Mouse (Mus musculus) liver, embryonic 14.5 days (tissue): ENCODE measurements at regions not wholly inside any gene's neighbourhood (a gene's known extent, or its start where the extent isn't known, plus 50 kb on each side); places are given as distances from the start of the nearest gene placed in this dataset.

Source experiments
- ATAC-seq: fragments of 200-750 bp; cut with Nextera tagmentation; 2 replicates; pipeline ENCODE4 v1.8.0; 2017; ENCODE audit warnings: moderate number of reproducible peaks, mild to moderate bottlenecking, moderate library complexity; ENCODE audit not compliant: insufficient read depth
- DNase-seq, 3 experiments: peaks; one replicate each; pipeline ENCODE4 v3.0.0-alpha.2; 2012 to 2013; ENCODE audit warnings: low read depth in 3 of 3, low spot score in 3 of 3
- H3K27ac ChIP-seq: fragments of 300-500 bp; sonication (generic); 2 replicates; pipeline ENCODE4 v1.5.1; 2014; ENCODE audit warnings: moderate library complexity, mild to moderate bottlenecking, control low read depth, inconsistent platforms
- H3K27me3 ChIP-seq: fragments of 300-500 bp; sonication (generic); 2 replicates; pipeline ENCODE4 v1.6.1; 2014; ENCODE audit warnings: mild to moderate bottlenecking, low read length, moderate library complexity; ENCODE audit not compliant: control insufficient read depth, insufficient read depth
- H3K36me3 ChIP-seq: fragments of 300-500 bp; sonication (generic); replicated peaks from 2 replicates; pipeline ENCODE4 v1.6.1; 2014; ENCODE audit warnings: low read depth; ENCODE audit not compliant: control insufficient read depth, insufficient read depth
- H3K4me1 ChIP-seq, 2 experiments: fragments of 200-500 bp in 1 of 2; fragments of 300-500 bp in 1 of 2; sonication (generic) in 1 of 2; replicated peaks; 2 replicates each; pipeline ENCODE4 v1.6.1; 2012 to 2014; ENCODE audit warnings: antibody characterized with exemption in 1 of 2, inconsistent platforms in 1 of 2, low read length in 1 of 2; ENCODE audit not compliant: control insufficient read depth in 2 of 2, insufficient read depth in 2 of 2
- H3K4me2 ChIP-seq: fragments of 300-500 bp; sonication (generic); 2 replicates; pipeline ENCODE4 v1.6.1; 2014; ENCODE audit warnings: low read depth, mild to moderate bottlenecking, control low read depth, moderate library complexity
- H3K4me3 ChIP-seq, 2 experiments: fragments of 200-500 bp in 1 of 2; fragments of 300-500 bp in 1 of 2; sonication (generic) in 1 of 2; 2 replicates each; pipeline ENCODE4 v1.5.1; 2012 to 2014; ENCODE audit warnings: low read depth in 2 of 2, low read length in 2 of 2, mild to moderate bottlenecking in 2 of 2, control low read depth in 1 of 2, inconsistent platforms in 1 of 2, moderate library complexity in 1 of 2; ENCODE audit not compliant: insufficient read depth in 1 of 2
- H3K9ac ChIP-seq: fragments of 300-500 bp; sonication (generic); replicated peaks from 2 replicates; pipeline ENCODE4 v1.6.1; 2014; ENCODE audit warnings: mild to moderate bottlenecking, control low read depth, moderate library complexity
- H3K9me3 ChIP-seq: fragments of 300-500 bp; sonication (generic); 2 replicates; pipeline ENCODE4 v1.6.1; 2016; ENCODE audit warnings: low read length, mixed read lengths; ENCODE audit not compliant: control insufficient read depth
- CTCF ChIP-seq: IDR thresholded peaks from 2 replicates; pipeline ENCODE4 v1.5.1; 2016; ENCODE audit warnings: antibody characterized with exemption, low read depth, control low read depth
- EP300 ChIP-seq: IDR thresholded peaks from 2 replicates; pipeline ENCODE4 v1.6.1; 2016; ENCODE audit warnings: antibody characterized with exemption, low read depth
- WGBS: fragments of 180-500 bp; shearing (Covaris S2); extraction: QIAGEN DNeasy Blood & Tissue Kit; methylation state at CpG from one replicate; pipeline ENCODE4 v1.1.7; 2014; ENCODE audit not compliant: insufficient replicate concordance; 5-methylcytosine and 5-hydroxymethylcytosine counted together

DNA sequence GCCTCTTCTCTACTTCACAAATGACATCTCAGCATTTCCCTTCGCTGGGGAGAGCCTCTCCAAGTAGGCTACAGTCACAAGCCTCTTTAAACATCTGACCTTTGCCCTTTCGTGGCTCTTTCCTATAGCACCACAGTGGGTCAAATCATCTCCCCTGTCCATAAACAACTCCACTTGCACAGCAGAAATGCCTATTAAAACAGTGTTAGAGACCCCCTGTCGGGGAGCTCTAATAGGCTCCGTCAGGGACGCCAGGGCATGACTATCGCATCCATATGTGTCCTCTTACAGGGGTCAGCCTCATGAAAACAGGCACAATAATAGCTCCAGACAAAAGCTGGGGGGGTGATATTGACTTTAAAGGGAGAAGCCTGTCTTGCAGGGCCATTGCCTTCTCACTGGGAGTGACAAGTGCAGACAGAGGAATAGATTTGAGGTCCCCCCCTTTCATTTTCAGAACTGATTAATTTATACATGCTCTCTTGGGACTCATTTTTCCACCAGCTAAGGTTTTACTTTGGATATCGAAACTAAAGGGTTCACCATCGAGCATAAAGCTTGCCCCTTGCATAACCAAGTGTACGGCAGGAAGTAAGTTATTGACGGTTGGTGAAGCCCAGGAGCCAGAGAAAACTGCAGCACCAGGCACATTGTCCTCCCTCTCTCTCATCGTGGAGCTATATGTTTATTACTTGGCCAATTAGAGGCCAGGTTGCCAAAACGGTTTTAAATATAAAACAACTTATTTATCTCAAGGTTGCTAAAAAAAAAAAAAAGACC is 94.6 kb upstream of the Mbip start:
- Histone ChIP-seq H3K4me1 (no peaks in the 10 kb centered on the region), H3K36me3 (no peaks in the 10 kb centered on the region), H3K4me3 (no peak overlapping the region), H3K27ac (no peak overlapping the region), H3K9ac (no peak overlapping the region), H3K4me2 (no peak overlapping the region), H3K27me3 (no peaks in the 10 kb centered on the region), H3K9me3 (no peaks in the 10 kb centered on the region)
- ATAC-seq (no peak), DNase-seq (no peak)
- TF ChIP-seq EP300 (no peak), CTCF (no peak)
- WGBS: 44% methylated on average over 12 of the region's 12 CpGs

DNA sequence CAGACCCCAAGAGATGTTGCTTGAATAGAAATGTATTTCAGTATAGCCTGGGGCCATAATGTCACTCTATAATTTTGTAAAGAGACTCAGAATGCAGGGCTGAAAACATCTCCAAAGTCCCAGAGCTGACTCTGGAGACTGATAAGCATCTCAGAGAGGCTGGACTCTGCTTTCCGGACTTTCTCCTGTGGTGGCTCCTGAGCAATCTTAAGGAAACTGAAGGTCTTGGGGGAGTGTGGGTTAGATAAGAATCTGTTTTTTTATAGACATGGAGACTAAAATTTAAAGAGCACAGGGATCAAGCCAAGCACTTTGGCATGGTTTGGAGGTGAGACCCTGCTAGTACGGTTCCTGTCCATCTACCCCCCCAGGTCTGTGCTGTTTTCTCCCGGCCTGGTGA is 92.7 kb upstream of the Mbip start:
- Histone ChIP-seq H3K4me1 (no peaks in the 10 kb centered on the region), H3K4me3 (no peak overlapping the region), H3K9me3 (no peaks in the 10 kb centered on the region), H3K4me2 (no peak overlapping the region), H3K9ac (no peak overlapping the region), H3K36me3 (no peaks in the 10 kb centered on the region), H3K27ac (no peak overlapping the region), H3K27me3 (no peaks in the 10 kb centered on the region)
- no peak for ATAC-seq
- TF ChIP-seq EP300: no peak
- TF ChIP-seq CTCF: no peak
- 48% methylated on average over 3 of the region's 3 CpGs for WGBS
- no peak for DNase-seq

DNA sequence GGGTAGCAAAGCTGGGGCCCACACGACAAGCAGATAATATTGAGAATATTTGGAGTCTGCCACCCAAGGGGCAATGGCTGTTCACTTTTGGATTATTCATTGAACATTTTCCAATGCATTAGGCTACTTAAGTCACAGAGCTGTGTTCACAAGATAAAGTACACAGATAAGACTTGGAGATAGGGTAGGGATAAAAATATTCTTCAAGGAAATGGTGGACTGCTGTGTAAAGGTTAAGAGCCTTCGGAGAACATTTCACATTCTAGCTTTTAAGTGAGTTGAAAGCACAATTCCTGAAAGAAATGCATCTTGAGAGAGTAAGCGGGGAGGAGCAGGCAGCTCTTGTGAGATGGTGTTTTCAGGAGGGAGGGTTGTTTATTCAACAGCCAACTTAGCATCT is 92.3 kb upstream of the Mbip start:
- Histone ChIP-seq H3K4me3 (no peak overlapping the region), H3K36me3 (no peaks in the 10 kb centered on the region), H3K9ac (no peak overlapping the region), H3K27ac (no peak overlapping the region), H3K27me3 (no peaks in the 10 kb centered on the region), H3K4me1 (no peaks in the 10 kb centered on the region), H3K4me2 (no peak overlapping the region), H3K9me3 (no peaks in the 10 kb centered on the region)
- no peak for TF ChIP-seq EP300
- 43% methylated on average over 3 of the region's 3 CpGs for whole genome bisulfite sequencing
- DNase-seq: no peak
- ATAC-seq: no peak

DNA sequence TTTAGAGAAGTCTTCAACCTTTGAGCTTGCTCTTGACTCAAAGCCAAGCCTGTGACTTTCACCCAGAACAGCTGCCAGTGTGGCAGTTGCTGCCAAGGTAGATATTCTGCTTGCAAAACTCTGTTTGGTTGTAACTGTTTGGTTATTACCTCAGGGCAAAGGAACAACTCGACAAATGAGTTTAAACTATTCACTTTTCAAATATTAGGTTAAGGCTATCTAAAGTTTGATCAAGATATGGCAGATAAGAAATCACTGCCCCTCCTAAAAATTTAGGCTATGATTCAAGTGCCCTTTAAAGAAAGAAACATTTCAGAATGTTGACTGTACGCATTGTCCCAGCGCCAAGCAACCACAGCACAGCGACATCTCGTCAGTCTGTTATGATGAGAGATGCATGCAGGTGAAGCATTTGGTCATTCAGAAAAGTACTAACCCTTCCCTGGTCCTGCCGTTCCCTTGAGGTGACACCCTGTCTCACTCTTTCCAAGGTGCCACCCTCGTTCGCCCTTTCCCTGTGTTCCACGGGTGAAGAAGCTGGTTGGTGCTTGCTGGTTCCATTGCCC is 81.1 kb upstream of the Mbip start:
- Histone ChIP-seq H3K36me3 (no peaks in the 10 kb centered on the region), H3K4me1 (no peaks in the 10 kb centered on the region), H3K4me2 (no peak overlapping the region), H3K27me3 (no peaks in the 10 kb centered on the region), H3K4me3 (no peak overlapping the region), H3K9ac (no peak overlapping the region), H3K27ac (no peak overlapping the region), H3K9me3 (no peaks in the 10 kb centered on the region)
- no peak for ATAC-seq
- DNase-seq: no peak
- WGBS: 69% methylated on average over 9 of the region's 9 CpGs
- TF ChIP-seq CTCF (no peak), EP300 (no peak)

DNA sequence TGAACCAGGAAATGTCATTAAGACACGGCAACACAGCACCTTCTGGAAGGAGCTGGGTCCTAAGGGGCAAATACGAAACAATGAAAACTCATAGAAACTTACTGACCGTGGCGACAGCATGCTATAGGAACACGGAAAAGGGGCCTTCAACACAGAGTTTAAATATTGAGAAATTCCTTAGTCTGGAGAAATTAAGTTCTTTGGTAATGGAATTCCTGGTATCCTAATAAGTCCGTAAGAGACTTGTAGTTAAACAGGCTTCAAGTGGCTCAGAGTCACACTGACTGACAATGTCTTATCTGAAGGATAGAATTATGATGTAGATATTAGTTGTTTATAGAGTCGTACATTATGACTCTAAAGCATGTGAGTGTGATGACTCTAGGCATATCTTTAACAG is 70.4 kb upstream of the Mbip start:
- Histone ChIP-seq H3K4me3 (no peak overlapping the region), H3K9ac (no peak overlapping the region), H3K27ac (no peak overlapping the region), H3K36me3 (no peaks in the 10 kb centered on the region), H3K9me3 (no peaks in the 10 kb centered on the region), H3K4me1 (no peaks in the 10 kb centered on the region), H3K4me2 (no peak overlapping the region), H3K27me3 (no peaks in the 10 kb centered on the region)
- no peak for TF ChIP-seq EP300
- no peak for TF ChIP-seq CTCF
- 69% methylated on average over 7 of the region's 7 CpGs for WGBS
- ATAC-seq: no peak
- no peak for DNase-seq
